ENCODE assay signal across 8 mouse cellular contexts in genomic region chrX:8252334-8253285, GRCm38 (mm10). TPM values are rescaled to one million over a fixed set of nuclear protein-coding genes. Genes with fewer than 3 reads are reported as not detected.
A peak's percentile ranks its signal among the peaks of the same experiment; 100 is the strongest.
DNase-seq lines count a peak whose midpoint lies in the region; ATAC-seq and TF ChIP-seq lines count a peak whose summit lies in the region.

Gene Ftsj1, minus strand, starts transcription at chrX:8252406.

- H3K9ac ChIP-seq in forebrain, embryonic 13.5 days = peak within 1 kb of the TSS; percentile 73
- H3K9ac ChIP-seq in liver, postnatal 0 days (replicated peaks) = peak within 1 kb of the TSS; percentile 71
- peak within 1 kb of the TSS; percentile 46 for H3K9ac ChIP-seq in neural tube, embryonic 14.5 days (replicated peaks; ENCODE audit: low read depth, low read length)

- peak; percentile 94 for ATAC-seq in forebrain, embryonic 13.5 days
- peak; percentile 96 for ATAC-seq in liver, postnatal 0 days
- peak; percentile 95 for ATAC-seq in neural tube, embryonic 14.5 days (ENCODE audit: low read depth)

- H3K27me3 ChIP-seq in E14TG2a.4 (ENCODE audit: insufficient read depth, low read length) = no peaks in the 10 kb centered on the region
- no peaks in the 10 kb centered on the region for H3K27me3 ChIP-seq in forebrain, embryonic 13.5 days
- no peaks in the 10 kb centered on the region for H3K27me3 ChIP-seq in liver, postnatal 0 days (ENCODE audit: insufficient read depth, low read length)
- H3K27me3 ChIP-seq in neural tube, embryonic 14.5 days (ENCODE audit: control insufficient read depth, insufficient read depth, low read length) = no peaks in the 10 kb centered on the region

- peak within 1 kb of the TSS; percentile 60 for H3K4me2 ChIP-seq in forebrain, embryonic 13.5 days
- H3K4me2 ChIP-seq in liver, postnatal 0 days (ENCODE audit: low read depth, low read length) = peak within 1 kb of the TSS; percentile 72
- H3K4me2 ChIP-seq in neural tube, embryonic 14.5 days (ENCODE audit: low read depth, low read length) = peak within 1 kb of the TSS; percentile 52

- H3K27ac ChIP-seq in forebrain, embryonic 13.5 days = peak within 1 kb of the TSS; percentile 54; the same call in 1 of the 2 replicates
- H3K27ac ChIP-seq in liver, postnatal 0 days (ENCODE audit: low read depth) = peak within 1 kb of the TSS; percentile 63
- H3K27ac ChIP-seq in neural tube, embryonic 14.5 days (ENCODE audit: low read depth, low read length) = peak within 1 kb of the TSS; percentile 76

- H3K36me3 ChIP-seq in E14TG2a.4 (ENCODE audit: insufficient read depth, low read length) = peaks cover 17% of the 10 kb centered on the region
- H3K36me3 ChIP-seq in forebrain, embryonic 13.5 days (ENCODE audit: poor library complexity, severe bottlenecking) = no peaks in the 10 kb centered on the region
- H3K36me3 ChIP-seq in liver, postnatal 0 days (replicated peaks; ENCODE audit: insufficient read depth, low read length) = no peaks in the 10 kb centered on the region
- no peaks in the 10 kb centered on the region for H3K36me3 ChIP-seq in neural tube, embryonic 14.5 days (ENCODE audit: control insufficient read depth, insufficient read depth, low read length)

- H3K4me3 ChIP-seq in E14TG2a.4 (replicated peaks; ENCODE audit: low read length) = peak within 1 kb of the TSS; percentile 87
- peak within 1 kb of the TSS; percentile 56 for H3K4me3 ChIP-seq in forebrain, embryonic 13.5 days
- peak within 1 kb of the TSS; percentile 63 for H3K4me3 ChIP-seq in liver, postnatal 0 days (ENCODE audit: low read depth, low read length)
- peak within 1 kb of the TSS; percentile 46 for H3K4me3 ChIP-seq in neural tube, embryonic 14.5 days (ENCODE audit: low read depth, low read length)

- no peaks in the 10 kb centered on the region for H3K9me3 ChIP-seq in E14TG2a.4 (ENCODE audit: low read length)
- H3K9me3 ChIP-seq in forebrain, embryonic 13.5 days (replicated peaks) = no peaks in the 10 kb centered on the region
- no peaks in the 10 kb centered on the region for H3K9me3 ChIP-seq in liver, postnatal 0 days (ENCODE audit: low read length)
- no peaks in the 10 kb centered on the region for H3K9me3 ChIP-seq in neural tube, embryonic 14.5 days (ENCODE audit: control insufficient read depth, low read length)

- DNase-seq in c-Kit-positive CD71-positive TER-119-positive erythroid progenitor cells, embryonic 14.5 days (ENCODE audit: low spot score) = peak; percentile 84
- peak; percentile 84 to 87 for DNase-seq in heart, postnatal 10 days
- DNase-seq in large intestine, adult 2 months (ENCODE audit: low read depth, low spot score) = peak; percentile 62
- DNase-seq in liver, postnatal 0 days = peak; percentile 83
- DNase-seq in testis, postnatal 10 days (ENCODE audit: low spot score) = peak; percentile 81

- intact Hi-C loops in heart, postnatal 10 days (cut with DNase I) = loop anchor here (5.0 kb wide), 1 partner anchor 60 kb away; the partner anchor contains the start of gene Ebp

- 0 out of 2 replicates have a peak, but pooled peaks have one; percentile 61 for TF ChIP-seq EP300 in liver, postnatal 0 days (IDR thresholded peaks at IDR 0.05; ENCODE audit: low read depth)

- 18% methylated on average over 45 of the region's 45 CpGs for WGBS in forebrain, embryonic 13.5 days
- WGBS in large intestine, adult 2 months = 16% methylated on average over 45 of the region's 45 CpGs
- 13% methylated on average over 45 of the region's 45 CpGs for WGBS in liver, postnatal 0 days (ENCODE audit: insufficient replicate concordance)
- WGBS in neural tube, embryonic 14.5 days = 13% methylated on average over 45 of the region's 45 CpGs

- no peak for TF ChIP-seq CTCF in E14TG2a.4 (conservative IDR thresholded peaks at IDR 0.05; ENCODE audit: low read length)
- TF ChIP-seq CTCF in liver, postnatal 0 days (IDR thresholded peaks at IDR 0.05; ENCODE audit: low read depth) = no peak

- peaks cover 28% of the 10 kb centered on the region for H3K4me1 ChIP-seq in E14TG2a.4 (replicated peaks; ENCODE audit: low read depth, low read length)
- H3K4me1 ChIP-seq in forebrain, embryonic 13.5 days = peaks cover 9% of the 10 kb centered on the region
- H3K4me1 ChIP-seq in liver, postnatal 0 days (ENCODE audit: insufficient read depth) = no peaks in the 10 kb centered on the region; the same call in 1 of the 2 replicates
- H3K4me1 ChIP-seq in neural tube, embryonic 14.5 days (ENCODE audit: control insufficient read depth, insufficient read depth, low read length) = no peaks in the 10 kb centered on the region

RNA-seq across cellular contexts. Expression of gene Ftsj1, which starts in this region (rescaled TPM):
- polyA plus RNA-seq in forebrain, embryonic 13.5 days (2015; fragmentation: Nextera tagmentation; extraction: Ambion mirVana) = 51.3 and 51.7 TPM in 2 replicates
- 10 to 100 TPM; 13.3 to 13.7 TPM for total RNA-seq in heart, postnatal 10 days (2021)
- polyA plus RNA-seq in large intestine, adult 2 months (2012; rRNA removed) = 24.2 and 26.4 TPM in 2 replicates
- 16.4 and 17.7 TPM in 2 replicates for polyA plus RNA-seq in liver, postnatal 0 days (2015; fragmentation: Nextera tagmentation; extraction: Ambion mirVana)
- 50.6 and 52.7 TPM in 2 replicates for polyA plus RNA-seq in neural tube, embryonic 14.5 days (2014; fragmentation: Nextera tagmentation; extraction: Ambion mirVana)

Comparison
In these comparisons a context has a peak if more than half of its experiments do, and no peak if none do; other contexts are left out.
1. Peak in every context shown above with its lines: DNase-seq, ATAC-seq, H3K4me3 ChIP-seq and H3K27ac ChIP-seq.